Mouse (Mus musculus): Measurements from ENCODE around the gene Faf1.

The Faf1 gene

GRCm38 (mm10) chr4:109981871-109982680 lies 305.7 kb downstream of the Faf1 start:
- peak overlapping the region; percentile 56 for H3K4me3 ChIP-seq (replicated peaks; ENCODE audit: low read length)
- no peaks in the 10 kb centered on the region for H3K36me3 ChIP-seq (ENCODE audit: insufficient read depth, low read length)
- TF ChIP-seq NANOG (IDR thresholded peaks at IDR 0.05; ENCODE audit: borderline replicate concordance, low read length) (no peak), POU5F1 (IDR thresholded peaks at IDR 0.05; ENCODE audit: borderline replicate concordance, low read length) (no peak), CTCF (conservative IDR thresholded peaks at IDR 0.05; ENCODE audit: low read length) (no peak)
- peaks cover 50% of the 10 kb centered on the region for H3K4me1 ChIP-seq (replicated peaks; ENCODE audit: low read depth, low read length)
- peaks cover 97% of the 10 kb centered on the region for H3K27me3 ChIP-seq (ENCODE audit: insufficient read depth, low read length)
- H3K9me3 ChIP-seq (ENCODE audit: low read length), result no peaks in the 10 kb centered on the region

GRCm38 (mm10) chr4:109982681-109983265 lies 306.4 kb downstream of the Faf1 start:
- Histone ChIP-seq H3K27me3 (ENCODE audit: insufficient read depth, low read length) (peaks cover 97% of the 10 kb centered on the region), H3K4me3 (replicated peaks; ENCODE audit: low read length) (peak overlapping the region; percentile 56; the same call in 1 of the 2 replicates), H3K36me3 (ENCODE audit: insufficient read depth, low read length) (no peaks in the 10 kb centered on the region), H3K4me1 (replicated peaks; ENCODE audit: low read depth, low read length) (peaks cover 44% of the 10 kb centered on the region), H3K9me3 (ENCODE audit: low read length) (no peaks in the 10 kb centered on the region)
- TF ChIP-seq POU5F1 (IDR thresholded peaks at IDR 0.05; ENCODE audit: borderline replicate concordance, low read length), result no peak
- no peak for TF ChIP-seq CTCF (conservative IDR thresholded peaks at IDR 0.05; ENCODE audit: low read length)
- no peak for TF ChIP-seq NANOG (IDR thresholded peaks at IDR 0.05; ENCODE audit: borderline replicate concordance, low read length)

- Histone ChIP-seq H3K4me3 (replicated peaks; ENCODE audit: low read length) (peak overlapping the region; percentile 62), H3K27me3 (ENCODE audit: insufficient read depth, low read length) (peaks cover 95% of the 10 kb centered on the region)
- TF ChIP-seq NANOG (IDR thresholded peaks at IDR 0.05; ENCODE audit: borderline replicate concordance, low read length) (no peak), POU5F1 (IDR thresholded peaks at IDR 0.05; ENCODE audit: borderline replicate concordance, low read length) (no peak)
Observed at GRCm38 (mm10) chr4:109983281-109984001, 307.1 kb downstream of the Faf1 start.

GRCm38 (mm10) chr4:109984011-109984411 lies 307.6 kb downstream of the Faf1 start:
- peaks cover 44% of the 10 kb centered on the region for H3K4me1 ChIP-seq (replicated peaks; ENCODE audit: low read depth, low read length)
- peaks cover 94% of the 10 kb centered on the region for H3K27me3 ChIP-seq (ENCODE audit: insufficient read depth, low read length)
- H3K36me3 ChIP-seq (ENCODE audit: insufficient read depth, low read length), result no peaks in the 10 kb centered on the region
- H3K9me3 ChIP-seq (ENCODE audit: low read length), result no peaks in the 10 kb centered on the region
- peak overlapping the region; percentile 62 for H3K4me3 ChIP-seq (replicated peaks; ENCODE audit: low read length)
- TF ChIP-seq CTCF (conservative IDR thresholded peaks at IDR 0.05; ENCODE audit: low read length) (no peak), POU5F1 (IDR thresholded peaks at IDR 0.05; ENCODE audit: borderline replicate concordance, low read length) (no peak), NANOG (IDR thresholded peaks at IDR 0.05; ENCODE audit: borderline replicate concordance, low read length) (no peak)

More at GRCm38 (mm10) chr4:109983281-109984001, 307.1 kb downstream of the Faf1 start:
- Histone ChIP-seq H3K9me3 (ENCODE audit: low read length) (no peaks in the 10 kb centered on the region), H3K4me1 (replicated peaks; ENCODE audit: low read depth, low read length) (peaks cover 48% of the 10 kb centered on the region), H3K36me3 (ENCODE audit: insufficient read depth, low read length) (no peaks in the 10 kb centered on the region)

- H3K4me3 ChIP-seq (replicated peaks; ENCODE audit: low read length), result peak overlapping the region; percentile 62
- H3K9me3 ChIP-seq (ENCODE audit: low read length), result no peaks in the 10 kb centered on the region
- H3K36me3 ChIP-seq (ENCODE audit: insufficient read depth, low read length), result no peaks in the 10 kb centered on the region
- TF ChIP-seq CTCF (conservative IDR thresholded peaks at IDR 0.05; ENCODE audit: low read length) (no peak), POU5F1 (IDR thresholded peaks at IDR 0.05; ENCODE audit: borderline replicate concordance, low read length) (no peak), NANOG (IDR thresholded peaks at IDR 0.05; ENCODE audit: borderline replicate concordance, low read length) (no peak)
- peaks cover 44% of the 10 kb centered on the region for H3K4me1 ChIP-seq (replicated peaks; ENCODE audit: low read depth, low read length)
- peaks cover 87% of the 10 kb centered on the region for H3K27me3 ChIP-seq (ENCODE audit: insufficient read depth, low read length)
Observed at GRCm38 (mm10) chr4:109984496-109985423, 308.4 kb downstream of the Faf1 start.

- Histone ChIP-seq H3K27me3 (ENCODE audit: insufficient read depth, low read length) (peaks cover 79% of the 10 kb centered on the region), H3K9me3 (ENCODE audit: low read length) (no peaks in the 10 kb centered on the region), H3K4me1 (replicated peaks; ENCODE audit: low read depth, low read length) (peaks cover 41% of the 10 kb centered on the region), H3K36me3 (ENCODE audit: insufficient read depth, low read length) (no peaks in the 10 kb centered on the region), H3K4me3 (replicated peaks; ENCODE audit: low read length) (no peak overlapping the region)
- no peak for TF ChIP-seq CTCF (conservative IDR thresholded peaks at IDR 0.05; ENCODE audit: low read length)
- TF ChIP-seq POU5F1 (IDR thresholded peaks at IDR 0.05; ENCODE audit: borderline replicate concordance, low read length), result no peak
- TF ChIP-seq NANOG (IDR thresholded peaks at IDR 0.05; ENCODE audit: borderline replicate concordance, low read length), result no peak
Observed at GRCm38 (mm10) chr4:109985424-109986172, 309.2 kb downstream of the Faf1 start.

- H3K9me3 ChIP-seq (ENCODE audit: low read length), result no peaks in the 10 kb centered on the region
- no peaks in the 10 kb centered on the region for H3K36me3 ChIP-seq (ENCODE audit: insufficient read depth, low read length)
- H3K4me1 ChIP-seq (replicated peaks; ENCODE audit: low read depth, low read length), result peaks cover 35% of the 10 kb centered on the region
- H3K27me3 ChIP-seq (ENCODE audit: insufficient read depth, low read length), result peaks cover 75% of the 10 kb centered on the region
- TF ChIP-seq POU5F1 (IDR thresholded peaks at IDR 0.05; ENCODE audit: borderline replicate concordance, low read length) (no peak), CTCF (conservative IDR thresholded peaks at IDR 0.05; ENCODE audit: low read length) (no peak), NANOG (IDR thresholded peaks at IDR 0.05; ENCODE audit: borderline replicate concordance, low read length) (no peak)
- H3K4me3 ChIP-seq (replicated peaks; ENCODE audit: low read length), result no peak overlapping the region
Observed at GRCm38 (mm10) chr4:109986301-109986700, 309.9 kb downstream of the Faf1 start.
